Mouse (Mus musculus) intestine, embryonic 15.5 days (tissue): ENCODE data around the gene 1700003E16Rik. TPM values are rescaled to one million over a fixed set of nuclear protein-coding genes. Genes with fewer than 3 reads are reported as not detected.
A peak's percentile ranks its signal among the peaks of the same experiment; 100 is the strongest.

Source experiments
- ATAC-seq: fragments of 200-750 bp; cut with Nextera tagmentation; 2 replicates; pipeline ENCODE4 v1.8.0; 2017; ENCODE audit warnings: moderate TSS enrichment, moderate library complexity
- H3K27ac ChIP-seq: fragments of 300-500 bp; sonication (generic); 2 replicates; pipeline ENCODE4 v1.5.1; 2015; ENCODE audit warnings: mild to moderate bottlenecking, inconsistent platforms
- H3K27me3 ChIP-seq: fragments of 300-500 bp; sonication (generic); replicated peaks from 2 replicates; pipeline ENCODE4 v1.6.1; 2015; ENCODE audit warnings: inconsistent platforms
- H3K36me3 ChIP-seq: fragments of 300-500 bp; sonication (generic); 2 replicates; pipeline ENCODE4 v1.6.1; 2015; ENCODE audit warnings: inconsistent platforms
- H3K4me1 ChIP-seq: fragments of 300-500 bp; sonication (generic); replicated peaks from 2 replicates; pipeline ENCODE4 v1.6.1; 2015; ENCODE audit warnings: inconsistent platforms
- H3K4me2 ChIP-seq: fragments of 300-500 bp; sonication (generic); replicated peaks from 2 replicates; pipeline ENCODE4 v1.6.1; 2015; ENCODE audit warnings: mild to moderate bottlenecking, inconsistent platforms
- H3K4me3 ChIP-seq: fragments of 300-500 bp; sonication (generic); replicated peaks from 2 replicates; pipeline ENCODE4 v1.5.1; 2015; ENCODE audit warnings: inconsistent platforms
- H3K9ac ChIP-seq: fragments of 300-500 bp; sonication (generic); 2 replicates; pipeline ENCODE4 v1.6.1; 2015; ENCODE audit warnings: inconsistent platforms
- H3K9me3 ChIP-seq: fragments of 300-500 bp; sonication (generic); 2 replicates; pipeline ENCODE4 v1.6.1; 2016; ENCODE audit warnings: inconsistent platforms
- WGBS: fragments of 180-500 bp; shearing (Covaris S2); methylation state at CpG from one replicate; pipeline ENCODE4 v1.1.7; 2015; 5-methylcytosine and 5-hydroxymethylcytosine counted together
- polyA plus RNA-seq: library from polyadenylated mRNA; unstranded; fragments of >200 nt; fragmentation: Nextera tagmentation; extraction: Ambion mirVana; gene quantifications from 2 replicates; pipeline ENCODE4 v1.2.1, GENCODE M21; 2015

1700003E16Rik gene
- polyA plus RNA-seq, 1 experiment from 2014 or later, result 1.4 TPM

- H3K4me3 ChIP-seq, result no peak overlapping the region
- H3K27me3 ChIP-seq, result no peaks in the 10 kb centered on the region
- peak overlapping the region; percentile 98; the same call in 1 of the 2 replicates for H3K4me2 ChIP-seq
- no peak overlapping the region for H3K27ac ChIP-seq
- peaks cover 48% of the 10 kb centered on the region for H3K4me1 ChIP-seq
- H3K36me3 ChIP-seq, result peaks cover 22% of the 10 kb centered on the region
- no peaks in the 10 kb centered on the region for H3K9me3 ChIP-seq
- 80% methylated on average over 14 of the region's 14 CpGs for WGBS
- ATAC-seq, result no peak
- peak overlapping the region; percentile 5; the same call in 1 of the 2 replicates for H3K9ac ChIP-seq
Observed at GRCm38 (mm10) chr6:83118825-83119733, 37.1 kb upstream of the 1700003E16Rik start.

GRCm38 (mm10) chr6:83119734-83120051 is 36.5 kb upstream of the 1700003E16Rik start:
- H3K27me3 ChIP-seq, result no peaks in the 10 kb centered on the region
- H3K4me1 ChIP-seq, result peaks cover 54% of the 10 kb centered on the region
- H3K9ac ChIP-seq, result 0 out of 2 replicates have a peak overlapping the region, but pooled peaks have one; percentile 5
- H3K9me3 ChIP-seq, result no peaks in the 10 kb centered on the region
- 81% methylated on average over 7 of the region's 7 CpGs for WGBS
- 0 out of 2 replicates have a peak overlapping the region, but pooled peaks have one; percentile 95 for H3K27ac ChIP-seq
- no peak for ATAC-seq
- H3K36me3 ChIP-seq, result peaks cover 22% of the 10 kb centered on the region
- no peak overlapping the region for H3K4me3 ChIP-seq
- peak overlapping the region; percentile 98 for H3K4me2 ChIP-seq

GRCm38 (mm10) chr6:83120930-83121862 is 35.0 kb upstream of the 1700003E16Rik start, which contains the start of gene Wbp1:
TSS of gene Wbp1 (minus strand) at chr6:83121559.
- peak within 1 kb of the TSS; percentile 91 for H3K9ac ChIP-seq
- ATAC-seq, result peak; percentile 94
- H3K9me3 ChIP-seq, result no peaks in the 10 kb centered on the region
- peaks cover 51% of the 10 kb centered on the region for H3K4me1 ChIP-seq
- H3K4me3 ChIP-seq, result peak within 1 kb of the TSS; percentile 65
- peak within 1 kb of the TSS; percentile 98 for H3K4me2 ChIP-seq
- no peaks in the 10 kb centered on the region for H3K27me3 ChIP-seq
- under 1% methylated on average over 38 of the region's 38 CpGs for WGBS
- H3K27ac ChIP-seq, result peak within 1 kb of the TSS; percentile 97
- H3K36me3 ChIP-seq, result peaks cover 22% of the 10 kb centered on the region

GRCm38 (mm10) chr6:83121863-83122710 is 34.1 kb upstream of the 1700003E16Rik start:
- no peaks in the 10 kb centered on the region for H3K27me3 ChIP-seq
- peak; percentile 53 for ATAC-seq
- peak overlapping the region; percentile 97 for H3K27ac ChIP-seq
- H3K9ac ChIP-seq, result peak overlapping the region; percentile 91
- H3K4me1 ChIP-seq, result peaks cover 42% of the 10 kb centered on the region
- H3K4me2 ChIP-seq, result peak overlapping the region; percentile 98
- peak overlapping the region; percentile 65 for H3K4me3 ChIP-seq
- under 1% methylated on average over 52 of the region's 52 CpGs for WGBS
- no peaks in the 10 kb centered on the region for H3K9me3 ChIP-seq
- H3K36me3 ChIP-seq, result peaks cover 19% of the 10 kb centered on the region

- H3K4me2 ChIP-seq, result peak overlapping the region; percentile 98
- WGBS, result 87% methylated on average over 5 of the region's 5 CpGs
- no peak overlapping the region for H3K27ac ChIP-seq
- no peaks in the 10 kb centered on the region for H3K27me3 ChIP-seq
- H3K9me3 ChIP-seq, result no peaks in the 10 kb centered on the region
- H3K4me3 ChIP-seq, result 0 out of 2 replicates have a peak overlapping the region, but pooled peaks have one; percentile 4
- H3K36me3 ChIP-seq, result peaks cover 13% of the 10 kb centered on the region
- no peak for ATAC-seq
- H3K9ac ChIP-seq, result no peak overlapping the region
- peaks cover 40% of the 10 kb centered on the region for H3K4me1 ChIP-seq
Observed at GRCm38 (mm10) chr6:83122961-83123360, 33.2 kb upstream of the 1700003E16Rik start.

- H3K4me3 ChIP-seq, result peak overlapping the region; percentile 72
- no peaks in the 10 kb centered on the region for H3K36me3 ChIP-seq
- peak overlapping the region; percentile 71 for H3K9ac ChIP-seq
- H3K27me3 ChIP-seq, result no peaks in the 10 kb centered on the region
- H3K4me2 ChIP-seq, result peak overlapping the region; percentile 89
- H3K9me3 ChIP-seq, result no peaks in the 10 kb centered on the region
- peak; percentile 21 for ATAC-seq
- no peak overlapping the region for H3K27ac ChIP-seq
- under 1% methylated on average over 30 of the region's 30 CpGs for WGBS
- peaks cover 30% of the 10 kb centered on the region for H3K4me1 ChIP-seq
Observed at GRCm38 (mm10) chr6:83124851-83125312, 31.3 kb upstream of the 1700003E16Rik start.

GRCm38 (mm10) chr6:83125331-83125730 is 30.9 kb upstream of the 1700003E16Rik start, which contains the start of gene Ino80b:
TSS of gene Ino80b (minus strand) at chr6:83125431.
- Histone ChIP-seq H3K36me3 (no peaks in the 10 kb centered on the region), H3K27ac (no peak within 1 kb of the TSS), H3K9me3 (no peaks in the 10 kb centered on the region), H3K4me1 (peaks cover 25% of the 10 kb centered on the region), H3K4me3 (peak within 1 kb of the TSS; percentile 72), H3K4me2 (peak within 1 kb of the TSS; percentile 89), H3K27me3 (no peaks in the 10 kb centered on the region), H3K9ac (peak within 1 kb of the TSS; percentile 71)
- 18% methylated on average over 5 of the region's 5 CpGs for WGBS
- ATAC-seq, result no peak

- Histone ChIP-seq H3K4me3 (no peak overlapping the region), H3K9ac (no peak overlapping the region), H3K27me3 (no peaks in the 10 kb centered on the region), H3K36me3 (no peaks in the 10 kb centered on the region), H3K9me3 (no peaks in the 10 kb centered on the region), H3K27ac (no peak overlapping the region), H3K4me2 (no peak overlapping the region), H3K4me1 (peaks cover 14% of the 10 kb centered on the region)
- no peak for ATAC-seq
- 96% methylated on average over 5 of the region's 5 CpGs for WGBS
Observed at GRCm38 (mm10) chr6:83127419-83127818, 28.8 kb upstream of the 1700003E16Rik start.

- WGBS, result 46% methylated on average over 6 of the region's 6 CpGs
- peak overlapping the region; percentile 47 for H3K4me2 ChIP-seq
Observed at GRCm38 (mm10) chr6:83131469-83132034, 24.7 kb upstream of the 1700003E16Rik start.

GRCm38 (mm10) chr6:83132176-83132919 is 23.9 kb upstream of the 1700003E16Rik start:
- no peaks in the 10 kb centered on the region for H3K9me3 ChIP-seq
- H3K36me3 ChIP-seq, result no peaks in the 10 kb centered on the region
- H3K4me3 ChIP-seq, result no peak overlapping the region
- no peak for ATAC-seq
- H3K4me2 ChIP-seq, result no peak overlapping the region
- H3K27ac ChIP-seq, result peak overlapping the region; percentile 85
- peaks cover 23% of the 10 kb centered on the region for H3K4me1 ChIP-seq
- WGBS, result 71% methylated on average over 9 of the region's 9 CpGs
- H3K9ac ChIP-seq, result no peak overlapping the region
- H3K27me3 ChIP-seq, result no peaks in the 10 kb centered on the region

More at GRCm38 (mm10) chr6:83131469-83132034, 24.7 kb upstream of the 1700003E16Rik start:
- Histone ChIP-seq H3K27me3 (no peaks in the 10 kb centered on the region), H3K27ac (peak overlapping the region; percentile 85), H3K9me3 (no peaks in the 10 kb centered on the region), H3K4me3 (no peak overlapping the region), H3K4me1 (peaks cover 21% of the 10 kb centered on the region), H3K36me3 (no peaks in the 10 kb centered on the region), H3K9ac (no peak overlapping the region)
- peak; percentile 74 for ATAC-seq
